Mouse (Mus musculus): ENCODE measurements around the gene Pde4d. TPM values are rescaled to one million over a fixed set of nuclear protein-coding genes. Genes with fewer than 3 reads are reported as not detected.
A peak's percentile ranks its signal among the peaks of the same experiment; 100 is the strongest.

The Pde4d gene
- polyA plus RNA-seq, 2 experiments = 11.7 to 17.3 TPM

- no peak for TF ChIP-seq POLR2A (IDR thresholded peaks at IDR 0.05; ENCODE audit: borderline replicate concordance, extremely low read depth, insufficient read depth, insufficient read length)
These were observed 41.1 kb downstream of the Pde4d start for GRCm38 (mm10) chr13:108490872-108491271.

GRCm38 (mm10) chr13:108492886-108493285, 43.1 kb downstream of the Pde4d start:
- H3K27me3 ChIP-seq (ENCODE audit: control insufficient read depth, insufficient read depth, low read length) = no peaks in the 10 kb centered on the region
- H3K36me3 ChIP-seq (ENCODE audit: control insufficient read depth, insufficient read depth, low read length) = no peaks in the 10 kb centered on the region
- H3K4me3 ChIP-seq (replicated peaks; ENCODE audit: low read length) = no peak overlapping the region
- DNase-seq (ENCODE audit: low spot score) (no peak), ATAC-seq (ENCODE audit: low FRiP score, low read depth) (no peak)
- no peak for TF ChIP-seq POLR2A (IDR thresholded peaks at IDR 0.05; ENCODE audit: borderline replicate concordance, extremely low read depth, insufficient read depth, insufficient read length)
- H3K9ac ChIP-seq (ENCODE audit: low read depth, low read length, severe bottlenecking) = no peak overlapping the region
- H3K27ac ChIP-seq (replicated peaks; ENCODE audit: low read depth, low read length) = no peak overlapping the region
- no peaks in the 10 kb centered on the region; the same call in 1 of the 2 replicates for H3K4me1 ChIP-seq (ENCODE audit: control insufficient read depth, insufficient read depth, low read length)
- H3K4me2 ChIP-seq (replicated peaks; ENCODE audit: low read depth, low read length, severe bottlenecking) = no peak overlapping the region
- H3K9me3 ChIP-seq (ENCODE audit: control insufficient read depth, low read length) = no peaks in the 10 kb centered on the region

More at GRCm38 (mm10) chr13:108490872-108491271, 41.1 kb downstream of the Pde4d start:
- peak; percentile 6; the same call in 1 of the 2 replicates for ATAC-seq (ENCODE audit: low FRiP score, low read depth)
- Histone ChIP-seq H3K9ac (ENCODE audit: low read depth, low read length, severe bottlenecking) (no peak overlapping the region), H3K36me3 (ENCODE audit: control insufficient read depth, insufficient read depth, low read length) (no peaks in the 10 kb centered on the region), H3K9me3 (ENCODE audit: control insufficient read depth, low read length) (no peaks in the 10 kb centered on the region), H3K4me3 (replicated peaks; ENCODE audit: low read length) (no peak overlapping the region), H3K27me3 (ENCODE audit: control insufficient read depth, insufficient read depth, low read length) (no peaks in the 10 kb centered on the region), H3K4me1 (ENCODE audit: control insufficient read depth, insufficient read depth, low read length) (no peaks in the 10 kb centered on the region), H3K4me2 (replicated peaks; ENCODE audit: low read depth, low read length, severe bottlenecking) (no peak overlapping the region), H3K27ac (replicated peaks; ENCODE audit: low read depth, low read length) (no peak overlapping the region)
- peak; percentile 64 for DNase-seq (ENCODE audit: low spot score)
- WGBS = 64% methylated on average over 2 of the region's 2 CpGs

- Histone ChIP-seq H3K36me3 (ENCODE audit: control insufficient read depth, insufficient read depth, low read length) (no peaks in the 10 kb centered on the region), H3K9me3 (ENCODE audit: control insufficient read depth, low read length) (no peaks in the 10 kb centered on the region), H3K27ac (replicated peaks; ENCODE audit: low read depth, low read length) (no peak overlapping the region), H3K4me2 (replicated peaks; ENCODE audit: low read depth, low read length, severe bottlenecking) (no peak overlapping the region), H3K4me3 (replicated peaks; ENCODE audit: low read length) (no peak overlapping the region), H3K27me3 (ENCODE audit: control insufficient read depth, insufficient read depth, low read length) (no peaks in the 10 kb centered on the region), H3K4me1 (ENCODE audit: control insufficient read depth, insufficient read depth, low read length) (peaks cover 13% of the 10 kb centered on the region), H3K9ac (ENCODE audit: low read depth, low read length, severe bottlenecking) (no peak overlapping the region)
- no peak for TF ChIP-seq POLR2A (IDR thresholded peaks at IDR 0.05; ENCODE audit: borderline replicate concordance, extremely low read depth, insufficient read depth, insufficient read length)
- DNase-seq (ENCODE audit: low spot score) = no peak
- no peak for ATAC-seq (ENCODE audit: low FRiP score, low read depth)
- 76% methylated on average over 2 of the region's 2 CpGs for WGBS
These were observed 44.6 kb downstream of the Pde4d start for GRCm38 (mm10) chr13:108494365-108494764.

GRCm38 (mm10) chr13:108497768-108498167, 48.0 kb downstream of the Pde4d start:
- H3K4me3 ChIP-seq (replicated peaks; ENCODE audit: low read length) = no peak overlapping the region
- 47% methylated on average over 8 of the region's 8 CpGs for WGBS

GRCm38 (mm10) chr13:108498247-108498743, 48.5 kb downstream of the Pde4d start:
- Histone ChIP-seq H3K36me3 (ENCODE audit: control insufficient read depth, insufficient read depth, low read length) (no peaks in the 10 kb centered on the region), H3K4me3 (replicated peaks; ENCODE audit: low read length) (peak overlapping the region; percentile 15; the same call in 1 of the 2 replicates), H3K9ac (ENCODE audit: low read depth, low read length, severe bottlenecking) (no peak overlapping the region), H3K4me1 (ENCODE audit: control insufficient read depth, insufficient read depth, low read length) (peaks cover 15% of the 10 kb centered on the region), H3K9me3 (ENCODE audit: control insufficient read depth, low read length) (no peaks in the 10 kb centered on the region), H3K27me3 (ENCODE audit: control insufficient read depth, insufficient read depth, low read length) (no peaks in the 10 kb centered on the region), H3K27ac (replicated peaks; ENCODE audit: low read depth, low read length) (no peak overlapping the region), H3K4me2 (replicated peaks; ENCODE audit: low read depth, low read length, severe bottlenecking) (peak overlapping the region; percentile 40)
- peak; percentile 78 for ATAC-seq (ENCODE audit: low FRiP score, low read depth)
- no peak for TF ChIP-seq POLR2A (IDR thresholded peaks at IDR 0.05; ENCODE audit: borderline replicate concordance, extremely low read depth, insufficient read depth, insufficient read length)
- 20% methylated on average over 9 of the region's 9 CpGs for WGBS
- peak; percentile 71 for DNase-seq (ENCODE audit: low spot score)

More at GRCm38 (mm10) chr13:108497768-108498167, 48.0 kb downstream of the Pde4d start:
- no peak overlapping the region for H3K9ac ChIP-seq (ENCODE audit: low read depth, low read length, severe bottlenecking)
- H3K27me3 ChIP-seq (ENCODE audit: control insufficient read depth, insufficient read depth, low read length) = no peaks in the 10 kb centered on the region
- no peak overlapping the region for H3K27ac ChIP-seq (replicated peaks; ENCODE audit: low read depth, low read length)
- TF ChIP-seq POLR2A (IDR thresholded peaks at IDR 0.05; ENCODE audit: borderline replicate concordance, extremely low read depth, insufficient read depth, insufficient read length) = no peak
- ATAC-seq (ENCODE audit: low FRiP score, low read depth) = no peak
- DNase-seq (ENCODE audit: low spot score) = no peak
- no peak overlapping the region for H3K4me2 ChIP-seq (replicated peaks; ENCODE audit: low read depth, low read length, severe bottlenecking)
- peaks cover 15% of the 10 kb centered on the region for H3K4me1 ChIP-seq (ENCODE audit: control insufficient read depth, insufficient read depth, low read length)
- H3K9me3 ChIP-seq (ENCODE audit: control insufficient read depth, low read length) = no peaks in the 10 kb centered on the region
- no peaks in the 10 kb centered on the region for H3K36me3 ChIP-seq (ENCODE audit: control insufficient read depth, insufficient read depth, low read length)

Measured in limb, embryonic 14.5 days (tissue).